Mouse (Mus musculus) spleen, adult 2 months (tissue): ENCODE results near the gene Bicra. TPM values are rescaled to one million over a fixed set of nuclear protein-coding genes. Genes with fewer than 3 reads are reported as not detected.
A peak's percentile ranks its signal among the peaks of the same experiment; 100 is the strongest.

Experiments used
- DNase-seq, 2 experiments: peaks; one replicate each; pipeline versions ENCODE4 v3.0.0 to v3.0.0-alpha.2; 2012 to 2021; ENCODE audit warnings: low spot score in 2 of 2, low read depth in 1 of 2
- H3K27ac ChIP-seq: fragments of 200-500 bp; 2 replicates; pipeline ENCODE4 v1.5.1; 2012; ENCODE audit warnings: low read length, inconsistent platforms; ENCODE audit not compliant: insufficient read depth
- H3K27me3 ChIP-seq: fragments of 200-500 bp; 2 replicates; pipeline ENCODE4 v1.6.1; 2012; ENCODE audit warnings: mild to moderate bottlenecking, moderate library complexity, low read length, inconsistent platforms; ENCODE audit not compliant: control insufficient read depth, insufficient read depth
- H3K36me3 ChIP-seq: fragments of 200-500 bp; 2 replicates; pipeline ENCODE4 v1.6.1; 2012; ENCODE audit warnings: mild to moderate bottlenecking, low read length, inconsistent platforms; ENCODE audit not compliant: control insufficient read depth, insufficient read depth
- H3K4me1 ChIP-seq: fragments of 200-500 bp; 2 replicates; pipeline ENCODE4 v1.6.1; 2011; ENCODE audit warnings: inconsistent platforms; ENCODE audit not compliant: control insufficient read depth, insufficient read depth, insufficient read length
- H3K4me3 ChIP-seq: fragments of 200-500 bp; 2 replicates; pipeline ENCODE4 v1.5.1; 2011; ENCODE audit warnings: mild to moderate bottlenecking, inconsistent platforms; ENCODE audit not compliant: insufficient read depth, insufficient read length; ENCODE audit errors: extremely low read depth
- CTCF ChIP-seq: fragments of 200-500 bp; IDR thresholded peaks from 2 replicates; pipeline ENCODE4 v1.5.1; 2011; ENCODE audit warnings: mild to moderate bottlenecking, inconsistent platforms; ENCODE audit not compliant: insufficient read depth, insufficient read length, insufficient replicate concordance; ENCODE audit errors: extremely low read depth
- POLR2A ChIP-seq: fragments of 200-500 bp; IDR thresholded peaks from 2 replicates; pipeline ENCODE4 v1.6.1; 2011; ENCODE audit warnings: low read depth, low read length, inconsistent platforms
- WGBS: fragments of 180-500 bp; shearing (Covaris S2); methylation state at CpG from one replicate; pipeline ENCODE4 v1.1.7; 2018; 5-methylcytosine and 5-hydroxymethylcytosine counted together
- polyA plus RNA-seq: library from polyadenylated mRNA; depleted of rRNA; stranded (reverse); fragments of >200 nt; gene quantifications from 2 replicates; pipeline ENCODE4 v1.2.3, GENCODE M21; 2012

Bicra gene
- polyA plus RNA-seq, 1 experiment: 40.4 TPM

GRCm38 (mm10) chr7:15954436-15954835, 93.3 kb downstream of the Bicra start:
- Histone ChIP-seq H3K27me3 (no peaks in the 10 kb centered on the region), H3K36me3 (peaks cover 3% of the 10 kb centered on the region), H3K4me1 (no peaks in the 10 kb centered on the region; the same call in 1 of the 2 replicates), H3K4me3 (no peak overlapping the region), H3K27ac (no peak overlapping the region)
- WGBS: 74% methylated on average over 7 of the region's 7 CpGs
- no peak for TF ChIP-seq POLR2A
- TF ChIP-seq CTCF: no peak
- DNase-seq: no peak

GRCm38 (mm10) chr7:15953307-15954074, 94.2 kb downstream of the Bicra start:
- no peak for DNase-seq
- TF ChIP-seq POLR2A (no peak), CTCF (peak; percentile 17; the same call in 1 of the 2 replicates)
- 51% methylated on average over 13 of the region's 13 CpGs for WGBS
- Histone ChIP-seq H3K4me3 (no peak overlapping the region), H3K27ac (no peak overlapping the region), H3K4me1 (peaks cover 2% of the 10 kb centered on the region; the same call in 1 of the 2 replicates), H3K27me3 (no peaks in the 10 kb centered on the region), H3K36me3 (peaks cover 3% of the 10 kb centered on the region)

- Histone ChIP-seq H3K27ac (no peak overlapping the region), H3K36me3 (peaks cover 3% of the 10 kb centered on the region), H3K4me3 (no peak overlapping the region), H3K4me1 (peaks cover 4% of the 10 kb centered on the region; the same call in 1 of the 2 replicates), H3K27me3 (no peaks in the 10 kb centered on the region)
- DNase-seq: no peak
- TF ChIP-seq POLR2A: no peak
- no peak for TF ChIP-seq CTCF
- 77% methylated on average over 3 of the region's 3 CpGs for WGBS
Observed at GRCm38 (mm10) chr7:15952416-15952815, 95.3 kb downstream of the Bicra start.

GRCm38 (mm10) chr7:15950008-15950407, 97.7 kb downstream of the Bicra start:
- no peak for DNase-seq
- 90% methylated on average over 15 of the region's 15 CpGs for WGBS
- no peak overlapping the region for H3K27ac ChIP-seq
- no peak for TF ChIP-seq POLR2A
- no peak for TF ChIP-seq CTCF
- H3K27me3 ChIP-seq: no peaks in the 10 kb centered on the region
- H3K36me3 ChIP-seq: no peaks in the 10 kb centered on the region; the same call in 1 of the 2 replicates
- peaks cover 5% of the 10 kb centered on the region; the same call in 1 of the 2 replicates for H3K4me1 ChIP-seq
- no peak overlapping the region for H3K4me3 ChIP-seq

- WGBS: 16% methylated on average over 7 of the region's 7 CpGs
- Histone ChIP-seq H3K27me3 (no peaks in the 10 kb centered on the region), H3K4me1 (peaks cover 6% of the 10 kb centered on the region; the same call in 1 of the 2 replicates), H3K4me3 (no peak overlapping the region), H3K36me3 (no peaks in the 10 kb centered on the region; the same call in 1 of the 2 replicates), H3K27ac (no peak overlapping the region)
- TF ChIP-seq CTCF (no peak), POLR2A (no peak)
- no peak for DNase-seq
Observed at GRCm38 (mm10) chr7:15949216-15949790, 98.4 kb downstream of the Bicra start.

GRCm38 (mm10) chr7:15948381-15948941, 99.3 kb downstream of the Bicra start:
- Histone ChIP-seq H3K4me3 (peak overlapping the region; percentile 47; the same call in 1 of the 2 replicates), H3K27me3 (no peaks in the 10 kb centered on the region), H3K36me3 (peaks cover 3% of the 10 kb centered on the region; the same call in 1 of the 2 replicates), H3K4me1 (peaks cover 6% of the 10 kb centered on the region; the same call in 1 of the 2 replicates), H3K27ac (no peak overlapping the region)
- DNase-seq: peak; percentile 62 to 88
- WGBS: 4% methylated on average over 23 of the region's 23 CpGs
- TF ChIP-seq CTCF: peak; percentile 98
- no peak for TF ChIP-seq POLR2A
